ENCODE assay signal across 9 mouse cellular contexts in the genomic region with DNA sequence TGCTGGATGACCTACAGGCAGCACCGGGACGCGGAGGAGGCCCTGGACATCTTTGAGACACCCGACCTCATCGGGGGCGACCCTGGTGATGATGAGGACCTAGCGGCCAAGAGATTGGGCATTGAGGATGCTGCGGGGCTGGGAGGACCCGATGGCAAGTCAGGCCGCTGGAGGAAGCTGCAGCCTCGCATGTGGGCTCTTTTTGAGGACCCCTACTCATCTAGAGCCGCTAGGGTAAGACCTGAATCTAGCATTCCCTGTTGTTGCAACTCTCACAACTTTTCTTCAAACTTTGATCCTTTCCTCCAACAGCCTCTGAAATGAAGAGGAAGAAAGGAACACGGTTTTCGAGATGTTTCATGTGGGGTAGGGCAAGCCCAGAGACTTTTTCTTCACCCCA. TPM values are rescaled to one million over a fixed set of nuclear protein-coding genes. Genes with fewer than 3 reads are reported as not detected.
DNase-seq lines count a peak whose midpoint lies in the region; ATAC-seq and TF ChIP-seq lines count a peak whose summit lies in the region.
"Had no signal": no experiment of that assay in that cellular context is flagged by ENCODE, and none has a peak within 500 bp of the region (broad histone marks: within the 10 kb centered on the region; RNA-seq: fewer than 3 reads in every experiment).

No protein-coding gene starts in this region.

- no peak for TF ChIP-seq CTCF in stomach, postnatal 0 days (IDR thresholded peaks at IDR 0.05; ENCODE audit: low read depth)

- peak overlapping the region; percentile 98 for H3K4me2 ChIP-seq in heart, embryonic 11.5 days
- H3K4me2 ChIP-seq in limb, embryonic 14.5 days (replicated peaks; ENCODE audit: low read depth, low read length, severe bottlenecking): peak overlapping the region; percentile 88
- H3K4me2 ChIP-seq in stomach, postnatal 0 days (replicated peaks; ENCODE audit: low read depth): peak overlapping the region; percentile 78

- H3K27ac ChIP-seq in heart, embryonic 11.5 days (ENCODE audit: low read depth, low read length): no peak overlapping the region
- no peak overlapping the region for H3K27ac ChIP-seq in limb, embryonic 14.5 days (replicated peaks; ENCODE audit: low read depth, low read length)
- no peak overlapping the region for H3K27ac ChIP-seq in stomach, postnatal 0 days (replicated peaks)

- H3K4me3 ChIP-seq in heart, embryonic 11.5 days (ENCODE audit: low read depth, low read length): peak overlapping the region; percentile 53
- H3K4me3 ChIP-seq in limb, embryonic 14.5 days (replicated peaks; ENCODE audit: low read length): peak overlapping the region; percentile 46
- peak overlapping the region; percentile 44 for H3K4me3 ChIP-seq in stomach, postnatal 0 days (ENCODE audit: low read depth, low read length)
- H3K4me3 ChIP-seq: myocyte had no signal

- no peak for DNase-seq in heart, adult 8-10 months (ENCODE audit: low spot score)
- peak; percentile 8 for DNase-seq in right cerebral cortex, postnatal 4 days
- no peak for DNase-seq in right cerebral cortex, adult 2 months (ENCODE audit: low spot score in 2 of 2)
- no peak for DNase-seq in limb, embryonic 14.5 days (ENCODE audit: low spot score)
- DNase-seq in stomach, postnatal 0 days (ENCODE audit: low spot score): no peak
- no peak for DNase-seq in layer of hippocampus, adult 9-10 months (ENCODE audit: low spot score)
- no peak for DNase-seq in embryo, embryonic 11 days

- ATAC-seq in heart, embryonic 11.5 days (replicated peaks; ENCODE audit: insufficient number of reproducible peaks, low FRiP score, low TSS enrichment): no peak
- no peak for ATAC-seq in limb, embryonic 14.5 days (ENCODE audit: low FRiP score, low read depth)
- no peak for ATAC-seq in stomach, postnatal 0 days (ENCODE audit: low FRiP score, low TSS enrichment)

- TF ChIP-seq EP300 in stomach, postnatal 0 days (optimal IDR thresholded peaks at IDR 0.05): no peak

- H3K9ac ChIP-seq in heart, embryonic 11.5 days (ENCODE audit: low read depth, low read length): no peak overlapping the region
- H3K9ac ChIP-seq in limb, embryonic 14.5 days (ENCODE audit: low read depth, low read length, severe bottlenecking): no peak overlapping the region; the same call in 1 of the 2 replicates
- no peak overlapping the region for H3K9ac ChIP-seq in stomach, postnatal 0 days (ENCODE audit: low read length)

- H3K36me3 ChIP-seq in heart, embryonic 11.5 days (ENCODE audit: control insufficient read depth, insufficient read depth, low read length): no peaks in the 10 kb centered on the region
- no peaks in the 10 kb centered on the region for H3K36me3 ChIP-seq in limb, embryonic 14.5 days (ENCODE audit: control insufficient read depth, insufficient read depth, low read length)
- H3K36me3 ChIP-seq in stomach, postnatal 0 days (ENCODE audit: control insufficient read depth, insufficient read depth, low read length): no peaks in the 10 kb centered on the region

- TF ChIP-seq POLR2A in limb, embryonic 14.5 days (IDR thresholded peaks at IDR 0.05; ENCODE audit: borderline replicate concordance, extremely low read depth, insufficient read depth, insufficient read length): no peak

- no peaks in the 10 kb centered on the region for H3K9me3 ChIP-seq in heart, embryonic 11.5 days (replicated peaks; ENCODE audit: control insufficient read depth, low read length)
- H3K9me3 ChIP-seq in limb, embryonic 14.5 days (ENCODE audit: control insufficient read depth, low read length): no peaks in the 10 kb centered on the region
- no peaks in the 10 kb centered on the region for H3K9me3 ChIP-seq in stomach, postnatal 0 days (ENCODE audit: control insufficient read depth, low read length)

- 10% methylated on average over 14 of the region's 14 CpGs for WGBS in heart, embryonic 11.5 days (ENCODE audit: insufficient replicate concordance)
- 11% methylated on average over 14 of the region's 14 CpGs for WGBS in limb, embryonic 14.5 days
- 23% methylated on average over 14 of the region's 14 CpGs for WGBS in stomach, postnatal 0 days

- H3K4me1 ChIP-seq in heart, embryonic 11.5 days (ENCODE audit: control insufficient read depth, insufficient read depth, low read length): peaks cover 4% of the 10 kb centered on the region; the same call in 1 of the 2 replicates
- H3K4me1 ChIP-seq in limb, embryonic 14.5 days (ENCODE audit: control insufficient read depth, insufficient read depth, low read length): peaks cover 6% of the 10 kb centered on the region; the same call in 1 of the 2 replicates
- H3K4me1 ChIP-seq in stomach, postnatal 0 days (replicated peaks; ENCODE audit: control insufficient read depth, insufficient read depth): peaks cover 2% of the 10 kb centered on the region; the same call in 1 of the 2 replicates

- peaks cover 34% of the 10 kb centered on the region for H3K27me3 ChIP-seq in heart, embryonic 11.5 days (ENCODE audit: control insufficient read depth, insufficient read depth, low read length)
- peaks cover 48% of the 10 kb centered on the region for H3K27me3 ChIP-seq in limb, embryonic 14.5 days (ENCODE audit: control insufficient read depth, insufficient read depth, low read length)
- H3K27me3 ChIP-seq in stomach, postnatal 0 days (ENCODE audit: control insufficient read depth, insufficient read depth, low read length): 0 out of 2 replicates have a peak, but pooled peaks cover 3% of the 10 kb centered on the region

RNA-seq across cellular contexts. Expression of a gene that starts 1.2 kb away (rescaled TPM):
- polyA plus RNA-seq in heart, embryonic 11.5 days (2014; fragmentation: Nextera tagmentation; extraction: Ambion mirVana): 0.96 and 1.2 TPM in 2 replicates
- under 1 TPM; 0.25 to 0.78 (median 0.38) TPM for total RNA-seq in heart, adult 8-10 months (2022)
- 0.57 and 0.76 TPM in 2 replicates for polyA plus RNA-seq in limb, embryonic 14.5 days (2012; rRNA removed)
- 0.53 and 0.54 TPM in 2 replicates for polyA plus RNA-seq in limb, embryonic 14.5 days (2014; fragmentation: Nextera tagmentation; extraction: Ambion mirVana)
- polyA plus RNA-seq in stomach, postnatal 0 days (2015; fragmentation: Nextera tagmentation; extraction: Ambion mirVana): 0.22 and 0.30 TPM in 2 replicates
